Mouse (Mus musculus) thymus, postnatal 14 days (tissue): ENCODE data around the gene Bcl3.
"Not testable (repeated sequence)": the region's sequence is repeated elsewhere in the genome, so short reads cannot be mapped to it uniquely, and the experiment has no call there.

ENCODE experiments used
- DNase-seq: peaks from one replicate; pipeline ENCODE4 v3.0.0; 2021

Bcl3 gene

GRCm38 (mm10) chr7:19796697-19797588 is 25.6 kb downstream of the Bcl3 start, which contains the start of gene Cblc:
Gene Cblc (minus strand): TSS chr7:19796809.
- peak; percentile 91 for DNase-seq

GRCm38 (mm10) chr7:19796254-19796653 is 26.3 kb downstream of the Bcl3 start:
- no peak for DNase-seq

- DNase-seq = no peak
Observed at GRCm38 (mm10) chr7:19795236-19795635, 27.3 kb downstream of the Bcl3 start.

- DNase-seq = no peak
Observed at GRCm38 (mm10) chr7:19792701-19793630, 29.6 kb downstream of the Bcl3 start.

GRCm38 (mm10) chr7:19791504-19791903 is 31.1 kb downstream of the Bcl3 start:
- not testable (repeated sequence) for DNase-seq

- peak; percentile 94 for DNase-seq
Observed at GRCm38 (mm10) chr7:19789904-19790347, 32.6 kb downstream of the Bcl3 start.

- no peak for DNase-seq
Observed at GRCm38 (mm10) chr7:19785874-19786458, 36.6 kb downstream of the Bcl3 start.

- DNase-seq = peak; percentile 40
Observed at GRCm38 (mm10) chr7:19784764-19785535, 37.6 kb downstream of the Bcl3 start.

- DNase-seq = no peak
Observed at GRCm38 (mm10) chr7:19783630-19784029, 38.9 kb downstream of the Bcl3 start.

- no peak for DNase-seq
Observed at GRCm38 (mm10) chr7:19782645-19783044, 39.9 kb downstream of the Bcl3 start.

GRCm38 (mm10) chr7:19781741-19782140 is 40.8 kb downstream of the Bcl3 start:
- no peak for DNase-seq

GRCm38 (mm10) chr7:19779903-19780302 is 42.7 kb downstream of the Bcl3 start:
- DNase-seq = no peak

GRCm38 (mm10) chr7:19778645-19779044 is 43.9 kb downstream of the Bcl3 start:
- no peak for DNase-seq

GRCm38 (mm10) chr7:19777049-19777723 is 45.4 kb downstream of the Bcl3 start:
- DNase-seq = no peak

- no peak for DNase-seq
Observed at GRCm38 (mm10) chr7:19771682-19772081, 50.9 kb downstream of the Bcl3 start.

- no peak for DNase-seq
Observed at GRCm38 (mm10) chr7:19770984-19771391, 51.6 kb downstream of the Bcl3 start, which contains the start of gene Bcam. Gene Bcam (minus strand): TSS chr7:19771016.

- peak; percentile 80 for DNase-seq
Observed at GRCm38 (mm10) chr7:19770375-19770754, 52.2 kb downstream of the Bcl3 start.

GRCm38 (mm10) chr7:19769434-19770374 is 52.9 kb downstream of the Bcl3 start:
- no peak for DNase-seq

GRCm38 (mm10) chr7:19769001-19769400 is 53.6 kb downstream of the Bcl3 start:
- no peak for DNase-seq

- DNase-seq = no peak
Observed at GRCm38 (mm10) chr7:19768251-19768650, 54.3 kb downstream of the Bcl3 start.
